Mouse (Mus musculus): ENCODE measurements around the gene Wbp1. TPM values are rescaled to one million over a fixed set of nuclear protein-coding genes. Genes with fewer than 3 reads are reported as not detected.

The Wbp1 gene
- polyA plus RNA-seq (2015; fragmentation: Illumina TruSeq; extraction: RNeasy Lipid Tissue Mini Kit (QIAGEN cat#74804); ENCODE audit: insufficient read depth, low replicate concordance): 27.1 TPM

GRCm38 (mm10) chr6:83120930-83121862 lies at the start of gene Wbp1:
Wbp1 (minus strand) TSS chr6:83121559.

GRCm38 (mm10) chr6:83165607-83166242 lies 44.4 kb upstream of the Wbp1 start, which contains the start of gene Dctn1:
Dctn1 (plus strand) TSS chr6:83165920.

GRCm38 (mm10) chr6:83156259-83156684 lies 34.9 kb upstream of the Wbp1 start, which contains the start of the genes Wdr54 and 1700003E16Rik:
Wdr54 (minus strand) TSS chr6:83156397.
1700003E16Rik (plus strand) TSS chr6:83156404.

GRCm38 (mm10) chr6:83134951-83135513 lies 13.7 kb upstream of the Wbp1 start, which contains the start of gene Rtkn:
Rtkn (plus strand) TSS chr6:83135463.

GRCm38 (mm10) chr6:83125331-83125730 lies 4.0 kb upstream of the Wbp1 start, which contains the start of gene Ino80b:
Ino80b (minus strand) TSS chr6:83125431.

GRCm38 (mm10) chr6:83115011-83115671 lies 6.2 kb downstream of the Wbp1 start, which contains the start of gene Mogs:
Mogs (plus strand) TSS chr6:83115496.

GRCm38 (mm10) chr6:83108762-83109668 lies 12.3 kb downstream of the Wbp1 start, which contains the start of gene Mrpl53:
Mrpl53 (plus strand) TSS chr6:83109040.

GRCm38 (mm10) chr6:83101316-83101687 lies 20.1 kb downstream of the Wbp1 start, which contains the start of the genes Ccdc142 and Gm42688:
Ccdc142 (plus strand) TSS chr6:83101601.
Gm42688 (plus strand) TSS chr6:83101617.

GRCm38 (mm10) chr6:83086121-83087035 lies 35.0 kb downstream of the Wbp1 start, which contains the start of gene Lbx2:
Lbx2 (plus strand) TSS chr6:83086367.

GRCm38 (mm10) chr6:83077630-83078323 lies 43.6 kb downstream of the Wbp1 start, which contains the start of gene Pcgf1:
Pcgf1 (plus strand) TSS chr6:83077869.

GRCm38 (mm10) chr6:83070247-83070310 lies 51.3 kb downstream of the Wbp1 start, which contains the start of gene Tlx2:
Tlx2 (minus strand) TSS chr6:83070293.

Other genes starting within 250 kb of the Wbp1 start
- 2.3 TPM for gene Sema4f, start 181.8 kb downstream of the Wbp1 start, polyA plus RNA-seq (2015; fragmentation: Illumina TruSeq; extraction: RNeasy Lipid Tissue Mini Kit (QIAGEN cat#74804); ENCODE audit: insufficient read depth, low replicate concordance)
- 0.52 TPM for gene M1ap, start 174.7 kb downstream of the Wbp1 start, polyA plus RNA-seq (2015; fragmentation: Illumina TruSeq; extraction: RNeasy Lipid Tissue Mini Kit (QIAGEN cat#74804); ENCODE audit: insufficient read depth, low replicate concordance)
- 13.5 TPM for gene Dok1, start 88.1 kb downstream of the Wbp1 start, polyA plus RNA-seq (2015; fragmentation: Illumina TruSeq; extraction: RNeasy Lipid Tissue Mini Kit (QIAGEN cat#74804); ENCODE audit: insufficient read depth, low replicate concordance)
- gene Loxl3, start 87.4 kb downstream of the Wbp1 start, polyA plus RNA-seq (2015; fragmentation: Illumina TruSeq; extraction: RNeasy Lipid Tissue Mini Kit (QIAGEN cat#74804); ENCODE audit: insufficient read depth, low replicate concordance): 6.8 TPM
- 155 TPM for gene Aup1, start 67.0 kb downstream of the Wbp1 start, polyA plus RNA-seq (2015; fragmentation: Illumina TruSeq; extraction: RNeasy Lipid Tissue Mini Kit (QIAGEN cat#74804); ENCODE audit: insufficient read depth, low replicate concordance)
- 58.4 TPM for gene Htra2, start 66.3 kb downstream of the Wbp1 start, polyA plus RNA-seq (2015; fragmentation: Illumina TruSeq; extraction: RNeasy Lipid Tissue Mini Kit (QIAGEN cat#74804); ENCODE audit: insufficient read depth, low replicate concordance)
- gene Dqx1, start 63.7 kb downstream of the Wbp1 start, polyA plus RNA-seq (2015; fragmentation: Illumina TruSeq; extraction: RNeasy Lipid Tissue Mini Kit (QIAGEN cat#74804); ENCODE audit: insufficient read depth, low replicate concordance): 3.4 TPM
- not detected for gene Tlx2, start 51.3 kb downstream of the Wbp1 start, polyA plus RNA-seq (2015; fragmentation: Illumina TruSeq; extraction: RNeasy Lipid Tissue Mini Kit (QIAGEN cat#74804); ENCODE audit: insufficient read depth, low replicate concordance)
- 20.7 TPM for gene Pcgf1, start 43.7 kb downstream of the Wbp1 start, polyA plus RNA-seq (2015; fragmentation: Illumina TruSeq; extraction: RNeasy Lipid Tissue Mini Kit (QIAGEN cat#74804); ENCODE audit: insufficient read depth, low replicate concordance)
- gene Lbx2, start 35.2 kb downstream of the Wbp1 start, polyA plus RNA-seq (2015; fragmentation: Illumina TruSeq; extraction: RNeasy Lipid Tissue Mini Kit (QIAGEN cat#74804); ENCODE audit: insufficient read depth, low replicate concordance): not detected
- 0.48 TPM for gene Ccdc142, start 20.0 kb downstream of the Wbp1 start, polyA plus RNA-seq (2015; fragmentation: Illumina TruSeq; extraction: RNeasy Lipid Tissue Mini Kit (QIAGEN cat#74804); ENCODE audit: insufficient read depth, low replicate concordance)
- 4.8 TPM for gene Gm42688, start 19.9 kb downstream of the Wbp1 start, polyA plus RNA-seq (2015; fragmentation: Illumina TruSeq; extraction: RNeasy Lipid Tissue Mini Kit (QIAGEN cat#74804); ENCODE audit: insufficient read depth, low replicate concordance)
- gene Mrpl53, start 12.5 kb downstream of the Wbp1 start, polyA plus RNA-seq (2015; fragmentation: Illumina TruSeq; extraction: RNeasy Lipid Tissue Mini Kit (QIAGEN cat#74804); ENCODE audit: insufficient read depth, low replicate concordance): 19.2 TPM
- gene Mogs, start 6.1 kb downstream of the Wbp1 start, polyA plus RNA-seq (2015; fragmentation: Illumina TruSeq; extraction: RNeasy Lipid Tissue Mini Kit (QIAGEN cat#74804); ENCODE audit: insufficient read depth, low replicate concordance): 22.9 TPM
- gene Ino80b, start 3.9 kb upstream of the Wbp1 start, polyA plus RNA-seq (2015; fragmentation: Illumina TruSeq; extraction: RNeasy Lipid Tissue Mini Kit (QIAGEN cat#74804); ENCODE audit: insufficient read depth, low replicate concordance): 7.5 TPM
- gene Rtkn, start 13.9 kb upstream of the Wbp1 start, polyA plus RNA-seq (2015; fragmentation: Illumina TruSeq; extraction: RNeasy Lipid Tissue Mini Kit (QIAGEN cat#74804); ENCODE audit: insufficient read depth, low replicate concordance): 0.52 TPM
- gene Wdr54, start 34.8 kb upstream of the Wbp1 start, polyA plus RNA-seq (2015; fragmentation: Illumina TruSeq; extraction: RNeasy Lipid Tissue Mini Kit (QIAGEN cat#74804); ENCODE audit: insufficient read depth, low replicate concordance): 0.14 TPM
- gene 1700003E16Rik, start 34.8 kb upstream of the Wbp1 start, polyA plus RNA-seq (2015; fragmentation: Illumina TruSeq; extraction: RNeasy Lipid Tissue Mini Kit (QIAGEN cat#74804); ENCODE audit: insufficient read depth, low replicate concordance): not detected
- 39.1 TPM for gene Dctn1, start 44.4 kb upstream of the Wbp1 start, polyA plus RNA-seq (2015; fragmentation: Illumina TruSeq; extraction: RNeasy Lipid Tissue Mini Kit (QIAGEN cat#74804); ENCODE audit: insufficient read depth, low replicate concordance)
- gene Slc4a5, start 98.3 kb upstream of the Wbp1 start, polyA plus RNA-seq (2015; fragmentation: Illumina TruSeq; extraction: RNeasy Lipid Tissue Mini Kit (QIAGEN cat#74804); ENCODE audit: insufficient read depth, low replicate concordance): not detected
- 34.2 TPM for gene Mthfd2, start 204.3 kb upstream of the Wbp1 start, polyA plus RNA-seq (2015; fragmentation: Illumina TruSeq; extraction: RNeasy Lipid Tissue Mini Kit (QIAGEN cat#74804); ENCODE audit: insufficient read depth, low replicate concordance)
- 265 TPM for gene Mob1a, start 204.5 kb upstream of the Wbp1 start, polyA plus RNA-seq (2015; fragmentation: Illumina TruSeq; extraction: RNeasy Lipid Tissue Mini Kit (QIAGEN cat#74804); ENCODE audit: insufficient read depth, low replicate concordance)
- 62.7 TPM for gene Bola3, start 227.6 kb upstream of the Wbp1 start, polyA plus RNA-seq (2015; fragmentation: Illumina TruSeq; extraction: RNeasy Lipid Tissue Mini Kit (QIAGEN cat#74804); ENCODE audit: insufficient read depth, low replicate concordance)

Data from spleen, adult 10 weeks (tissue).